Mouse (Mus musculus) thymus, postnatal 0 days (tissue): ENCODE measurements around the gene Patz1. TPM values are rescaled to one million over a fixed set of nuclear protein-coding genes. Genes with fewer than 3 reads are reported as not detected.

Experiments used
- DNase-seq: peaks from one replicate; pipeline ENCODE4 v3.0.0-alpha.2; 2015; ENCODE audit warnings: low spot score
- polyA plus RNA-seq: library from polyadenylated mRNA; unstranded; fragments of >200 nt; fragmentation: Nextera tagmentation; extraction: Ambion mirVana; gene quantifications from 2 replicates; pipeline ENCODE4 v1.2.1, GENCODE M21; 2015

Gene Patz1
- 87.6 and 91.1 TPM in 2 replicates for polyA plus RNA-seq

GRCm38 (mm10) chr11:3288521-3289301 lies at the start of gene Patz1:
Gene Patz1, plus strand, starts transcription at chr11:3288874.
- peak; percentile 53 for DNase-seq

GRCm38 (mm10) chr11:3242395-3242794 lies 46.3 kb upstream of the Patz1 start:
- DNase-seq: no peak

- DNase-seq: no peak
These were observed 44.9 kb upstream of the Patz1 start for GRCm38 (mm10) chr11:3243771-3244170.

GRCm38 (mm10) chr11:3247387-3247786 lies 41.3 kb upstream of the Patz1 start:
- no peak for DNase-seq

GRCm38 (mm10) chr11:3259537-3259936 lies 29.1 kb upstream of the Patz1 start:
- no peak for DNase-seq

- DNase-seq: peak; percentile 24
These were observed 23.2 kb upstream of the Patz1 start for GRCm38 (mm10) chr11:3265291-3266078.

GRCm38 (mm10) chr11:3266079-3266685 lies 22.5 kb upstream of the Patz1 start, which contains the start of gene Drg1:
Gene Drg1, minus strand, starts transcription at chr11:3266415.
- peak; percentile 95 for DNase-seq

GRCm38 (mm10) chr11:3267133-3267532 lies 21.5 kb upstream of the Patz1 start:
- no peak for DNase-seq

GRCm38 (mm10) chr11:3269241-3269640 lies 19.4 kb upstream of the Patz1 start:
- DNase-seq: no peak

GRCm38 (mm10) chr11:3278351-3278750 lies 10.3 kb upstream of the Patz1 start:
- no peak for DNase-seq

GRCm38 (mm10) chr11:3279729-3280128 lies 8.9 kb upstream of the Patz1 start:
- DNase-seq: no peak

GRCm38 (mm10) chr11:3282887-3283286 lies 5.8 kb upstream of the Patz1 start:
- DNase-seq: no peak

GRCm38 (mm10) chr11:3283645-3284044 lies 5.0 kb upstream of the Patz1 start:
- no peak for DNase-seq

- DNase-seq: no peak
These were observed 2.7 kb upstream of the Patz1 start for GRCm38 (mm10) chr11:3285940-3286339.

- DNase-seq: no peak
These were observed 1.5 kb upstream of the Patz1 start for GRCm38 (mm10) chr11:3287131-3287530.

- no peak for DNase-seq
These were observed 753 bp upstream of the Patz1 start for GRCm38 (mm10) chr11:3287921-3288320.

- peak; percentile 88 for DNase-seq
These were observed 678 bp downstream of the Patz1 start for GRCm38 (mm10) chr11:3289302-3289802.

- peak; percentile 95 for DNase-seq
These were observed 1.3 kb downstream of the Patz1 start for GRCm38 (mm10) chr11:3289803-3290639.

GRCm38 (mm10) chr11:3290640-3291310 lies 2.1 kb downstream of the Patz1 start:
- peak; percentile 78 for DNase-seq
